7 mouse cellular contexts compared by ENCODE assay signal in genomic region chr13:98815147-98815785, GRCm38 (mm10). TPM values are rescaled to one million over a fixed set of nuclear protein-coding genes. Genes with fewer than 3 reads are reported as not detected.
A peak's percentile ranks its signal among the peaks of the same experiment; 100 is the strongest.
DNase-seq lines count a peak whose midpoint lies in the region; ATAC-seq and TF ChIP-seq lines count a peak whose summit lies in the region.

Fcho2 (minus strand) TSS chr13:98815449.

- no peaks in the 10 kb centered on the region for H3K36me3 ChIP-seq in intestine, postnatal 0 days (ENCODE audit: control insufficient read depth, insufficient read depth)
- H3K36me3 ChIP-seq in midbrain, embryonic 12.5 days: no peaks in the 10 kb centered on the region
- H3K36me3 ChIP-seq in small intestine, adult 2 months (ENCODE audit: control insufficient read depth, insufficient read depth, low read length): no peaks in the 10 kb centered on the region

- no peaks in the 10 kb centered on the region for H3K9me3 ChIP-seq in intestine, postnatal 0 days (ENCODE audit: control insufficient read depth)
- no peaks in the 10 kb centered on the region for H3K9me3 ChIP-seq in midbrain, embryonic 12.5 days

- ATAC-seq in intestine, postnatal 0 days: peak; percentile 91
- ATAC-seq in midbrain, embryonic 12.5 days (ENCODE audit: low FRiP score, low read depth): peak; percentile 99

- H3K4me1 ChIP-seq in intestine, postnatal 0 days (replicated peaks; ENCODE audit: control insufficient read depth, insufficient read depth, low read length): 0 out of 2 replicates have a peak, but pooled peaks cover 13% of the 10 kb centered on the region
- H3K4me1 ChIP-seq in midbrain, embryonic 12.5 days: peaks cover 9% of the 10 kb centered on the region
- H3K4me1 ChIP-seq in small intestine, adult 2 months (ENCODE audit: control insufficient read depth, insufficient read depth, insufficient read length, low read length): peaks cover 20% of the 10 kb centered on the region; the same call in 1 of the 2 replicates

- peak within 1 kb of the TSS; percentile 67 for H3K4me2 ChIP-seq in intestine, postnatal 0 days (replicated peaks; ENCODE audit: low read depth)
- peak within 1 kb of the TSS; percentile 62 for H3K4me2 ChIP-seq in midbrain, embryonic 12.5 days (replicated peaks)

- TF ChIP-seq POLR2A in small intestine, adult 2 months (IDR thresholded peaks at IDR 0.05; ENCODE audit: low read depth, low read length): peak; percentile 74

- peak; percentile 93 for TF ChIP-seq CTCF in intestine, postnatal 0 days (IDR thresholded peaks at IDR 0.05; ENCODE audit: low read depth)
- peak; percentile 69; the same call in 1 of the 2 replicates for TF ChIP-seq CTCF in small intestine, adult 2 months (IDR thresholded peaks at IDR 0.05; ENCODE audit: extremely low read depth, insufficient read length, insufficient replicate concordance, low read depth, low read length)

- H3K9ac ChIP-seq in intestine, postnatal 0 days (ENCODE audit: low read depth, low read length): peak within 1 kb of the TSS; percentile 96
- H3K9ac ChIP-seq in midbrain, embryonic 12.5 days (replicated peaks): peak within 1 kb of the TSS; percentile 96

- peak; percentile 99 for DNase-seq in adrenal gland, adult 8-10 months
- peak; percentile 98 for DNase-seq in embryo, embryonic 9.5 days (ENCODE audit: extremely low spot score)
- DNase-seq in gonadal fat pad, adult 2 months (ENCODE audit: low read depth): peak; percentile 65
- DNase-seq in left cerebral cortex, postnatal 4 days: peak; percentile 97

- peak within 1 kb of the TSS; percentile 94 for H3K4me3 ChIP-seq in intestine, postnatal 0 days (ENCODE audit: low read depth, low read length)
- H3K4me3 ChIP-seq in midbrain, embryonic 12.5 days: peak within 1 kb of the TSS; percentile 95
- peak within 1 kb of the TSS; percentile 89 for H3K4me3 ChIP-seq in small intestine, adult 2 months (ENCODE audit: low read depth, low read length)

- intact Hi-C loops in left cerebral cortex, postnatal 4 days (cut with DNase I): no loop called here

- under 1% methylated on average over 57 of the region's 61 CpGs for WGBS in intestine, postnatal 0 days
- WGBS in midbrain, embryonic 12.5 days: under 1% methylated on average over 57 of the region's 61 CpGs
- WGBS in small intestine, adult 2 months: under 1% methylated on average over 61 of the region's 61 CpGs

- H3K27me3 ChIP-seq in intestine, postnatal 0 days (replicated peaks; ENCODE audit: control insufficient read depth, insufficient read depth, low read length): no peaks in the 10 kb centered on the region
- H3K27me3 ChIP-seq in midbrain, embryonic 12.5 days: no peaks in the 10 kb centered on the region
- H3K27me3 ChIP-seq in small intestine, adult 2 months (ENCODE audit: control insufficient read depth, insufficient read depth, low read length): no peaks in the 10 kb centered on the region

- peak within 1 kb of the TSS; percentile 99 for H3K27ac ChIP-seq in intestine, postnatal 0 days (ENCODE audit: low read depth, low read length)
- H3K27ac ChIP-seq in midbrain, embryonic 12.5 days (replicated peaks): peak within 1 kb of the TSS; percentile 95
- peak within 1 kb of the TSS; percentile 90 for H3K27ac ChIP-seq in small intestine, adult 2 months (ENCODE audit: insufficient read depth, low read depth, low read length)

RNA-seq across cellular contexts. Expression of gene Fcho2, which starts in this region (rescaled TPM):
- total RNA-seq in adrenal gland, adult 8-10 months (2022): 10 to 100 TPM; 42.2 to 78.3 (median 51.8) TPM
- polyA plus RNA-seq in gonadal fat pad, adult 2 months (2012; rRNA removed): 13.9 and 14.4 TPM in 2 replicates
- polyA plus RNA-seq in intestine, postnatal 0 days (2015; fragmentation: Nextera tagmentation; extraction: Ambion mirVana): 24.7 and 30.3 TPM in 2 replicates
- total RNA-seq in left cerebral cortex, postnatal 4 days (2021): 10 to 100 TPM; 43.2 to 47.7 TPM
- 37.3 and 37.8 TPM in 2 replicates for polyA plus RNA-seq in midbrain, embryonic 12.5 days (2016; fragmentation: Nextera tagmentation; extraction: Ambion mirVana)
- polyA plus RNA-seq in small intestine, adult 2 months (2012; rRNA removed): 3.2 and 8.5 TPM in 2 replicates

Comparison
In these comparisons a context has a peak if more than half of its experiments do, and no peak if none do; other contexts are left out.
1. Peak in every context shown above with its lines: DNase-seq, ATAC-seq, H3K4me3 ChIP-seq and H3K27ac ChIP-seq.